Mouse (Mus musculus): ENCODE data around the gene 1700122O11Rik. TPM values are rescaled to one million over a fixed set of nuclear protein-coding genes. Genes with fewer than 3 reads are reported as not detected.

The 1700122O11Rik gene
- polyA plus RNA-seq, 1 experiment from 2014 or later = not detected

- H3K36me3 ChIP-seq (ENCODE audit: control insufficient read depth, insufficient read depth, low read length) = no peaks in the 10 kb centered on the region
- H3K4me3 ChIP-seq (ENCODE audit: low read length) = no peak overlapping the region
- ATAC-seq = no peak
- H3K4me2 ChIP-seq (ENCODE audit: low read depth, low read length) = no peak overlapping the region
- 45% methylated on average over 4 of the region's 4 CpGs for WGBS
- H3K27me3 ChIP-seq (replicated peaks; ENCODE audit: control insufficient read depth, insufficient read depth, low read length) = no peaks in the 10 kb centered on the region
- H3K9me3 ChIP-seq (ENCODE audit: control insufficient read depth, low read length) = no peaks in the 10 kb centered on the region
- H3K9ac ChIP-seq (ENCODE audit: low read depth, low read length) = no peak overlapping the region
- peaks cover 39% of the 10 kb centered on the region for H3K4me1 ChIP-seq (ENCODE audit: control insufficient read depth, insufficient read depth, low read length)
- H3K27ac ChIP-seq (ENCODE audit: low read length) = peak overlapping the region; percentile 73
Measured at GRCm38 (mm10) chr17:48005816-48006215, 32.3 kb downstream of the 1700122O11Rik start.

- peak; percentile 71 for ATAC-seq
- WGBS = 22% methylated on average over 8 of the region's 8 CpGs
- Histone ChIP-seq H3K4me2 (ENCODE audit: low read depth, low read length) (no peak overlapping the region), H3K36me3 (ENCODE audit: control insufficient read depth, insufficient read depth, low read length) (no peaks in the 10 kb centered on the region), H3K4me3 (ENCODE audit: low read length) (no peak overlapping the region), H3K9me3 (ENCODE audit: control insufficient read depth, low read length) (no peaks in the 10 kb centered on the region), H3K9ac (ENCODE audit: low read depth, low read length) (no peak overlapping the region; the same call in 1 of the 2 replicates), H3K27ac (ENCODE audit: low read length) (peak overlapping the region; percentile 89), H3K4me1 (ENCODE audit: control insufficient read depth, insufficient read depth, low read length) (peaks cover 41% of the 10 kb centered on the region), H3K27me3 (replicated peaks; ENCODE audit: control insufficient read depth, insufficient read depth, low read length) (no peaks in the 10 kb centered on the region)
Measured at GRCm38 (mm10) chr17:48005091-48005490, 33.0 kb downstream of the 1700122O11Rik start.

DNA sequence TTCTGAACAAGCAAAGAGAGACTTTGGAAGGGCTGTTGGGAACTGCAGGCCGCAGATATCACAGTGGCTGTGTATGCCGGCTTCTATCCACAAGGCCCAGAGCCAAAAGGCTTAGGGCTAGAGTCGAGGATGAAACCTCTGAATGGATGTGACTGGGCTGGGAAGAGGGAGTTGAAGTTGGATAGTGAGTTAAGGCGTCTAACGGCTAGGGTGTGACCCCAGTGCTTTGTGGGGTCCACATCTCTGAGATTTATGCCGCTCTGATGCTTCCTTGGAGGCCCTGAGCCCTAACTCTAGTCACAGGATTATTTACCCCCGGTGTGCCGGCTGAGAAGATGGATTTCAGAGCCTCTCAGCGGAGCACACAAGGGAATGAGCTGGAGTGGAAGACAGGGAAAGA is 33.5 kb downstream of the 1700122O11Rik start:
- WGBS = 41% methylated on average over 9 of the region's 9 CpGs
- no peak for ATAC-seq
- no peaks in the 10 kb centered on the region for H3K9me3 ChIP-seq (ENCODE audit: control insufficient read depth, low read length)
- no peak overlapping the region; the same call in 1 of the 2 replicates for H3K9ac ChIP-seq (ENCODE audit: low read depth, low read length)
- no peaks in the 10 kb centered on the region for H3K36me3 ChIP-seq (ENCODE audit: control insufficient read depth, insufficient read depth, low read length)
- H3K27me3 ChIP-seq (replicated peaks; ENCODE audit: control insufficient read depth, insufficient read depth, low read length) = no peaks in the 10 kb centered on the region
- no peak overlapping the region for H3K4me3 ChIP-seq (ENCODE audit: low read length)
- H3K4me1 ChIP-seq (ENCODE audit: control insufficient read depth, insufficient read depth, low read length) = peaks cover 44% of the 10 kb centered on the region
- H3K4me2 ChIP-seq (ENCODE audit: low read depth, low read length) = no peak overlapping the region
- peak overlapping the region; percentile 89 for H3K27ac ChIP-seq (ENCODE audit: low read length)

DNA sequence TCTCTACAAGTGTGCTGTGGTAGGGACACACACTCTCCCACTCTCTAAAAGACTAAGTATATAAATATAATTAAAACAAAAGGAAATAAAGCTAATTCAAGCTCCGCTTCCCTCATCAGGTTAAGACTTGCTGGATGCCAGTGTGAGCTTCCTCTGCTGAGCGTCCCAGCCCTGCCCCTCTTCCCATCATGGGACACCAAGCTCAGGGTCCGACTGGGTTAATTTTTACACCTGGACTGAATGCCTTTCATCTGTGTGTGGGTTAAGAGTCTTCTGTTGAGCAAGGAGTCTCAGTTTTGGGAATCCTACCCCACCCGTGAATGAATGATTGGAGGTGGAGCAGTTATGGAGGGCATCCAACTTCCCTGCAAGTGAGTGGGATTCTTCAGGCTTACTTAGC is 35.6 kb downstream of the 1700122O11Rik start:
- H3K9ac ChIP-seq (ENCODE audit: low read depth, low read length) = peak overlapping the region; percentile 66
- H3K4me1 ChIP-seq (ENCODE audit: control insufficient read depth, insufficient read depth, low read length) = peaks cover 44% of the 10 kb centered on the region
- 49% methylated on average over 4 of the region's 4 CpGs for WGBS
- H3K36me3 ChIP-seq (ENCODE audit: control insufficient read depth, insufficient read depth, low read length) = no peaks in the 10 kb centered on the region
- no peaks in the 10 kb centered on the region for H3K27me3 ChIP-seq (replicated peaks; ENCODE audit: control insufficient read depth, insufficient read depth, low read length)
- H3K4me2 ChIP-seq (ENCODE audit: low read depth, low read length) = peak overlapping the region; percentile 81
- H3K4me3 ChIP-seq (ENCODE audit: low read length) = peak overlapping the region; percentile 33
- 0 out of 2 replicates have a peak, but pooled peaks have one; percentile 10 for ATAC-seq
- H3K9me3 ChIP-seq (ENCODE audit: control insufficient read depth, low read length) = no peaks in the 10 kb centered on the region
- peak overlapping the region; percentile 93 for H3K27ac ChIP-seq (ENCODE audit: low read length)

DNA sequence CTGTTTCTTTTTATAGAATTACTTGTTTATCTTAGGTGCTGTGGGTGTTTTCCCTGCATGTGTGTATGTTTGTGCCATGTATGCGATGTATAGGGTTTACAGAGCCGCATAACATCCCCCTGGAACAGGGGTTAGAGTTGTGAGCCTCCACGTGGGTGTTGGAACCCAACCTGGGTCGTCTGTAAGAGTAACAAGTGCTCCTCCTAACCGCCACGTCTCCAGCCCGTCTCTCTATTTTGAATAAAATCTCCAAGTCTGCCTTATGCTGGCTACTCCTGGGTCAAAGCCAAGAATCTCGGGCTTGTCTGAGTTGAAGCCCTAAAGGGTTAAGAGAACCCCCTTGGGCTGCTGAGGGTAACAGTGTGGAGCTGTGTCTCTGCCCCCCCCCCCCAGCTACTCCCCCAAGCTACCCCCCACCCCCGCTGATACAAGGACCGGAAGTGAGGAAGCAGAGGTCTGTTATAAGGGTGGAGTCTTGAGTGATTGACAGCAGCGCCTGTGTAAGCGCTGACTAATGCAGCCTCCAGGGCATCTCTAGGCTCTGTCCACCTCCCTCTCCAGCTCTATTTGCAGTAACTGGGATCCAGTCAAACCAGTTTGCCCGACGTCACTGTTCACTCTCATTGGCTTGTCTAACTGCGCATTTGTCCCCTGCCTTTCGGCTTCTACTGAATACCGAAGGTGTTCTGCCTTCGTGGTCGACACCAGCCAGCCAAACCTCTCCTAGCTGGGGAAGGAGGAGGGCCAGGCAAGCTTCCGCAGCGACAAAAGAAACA is 36.3 kb downstream of the 1700122O11Rik start:
- peak overlapping the region; percentile 93 for H3K27ac ChIP-seq (ENCODE audit: low read length)
- peak overlapping the region; percentile 81 for H3K4me2 ChIP-seq (ENCODE audit: low read depth, low read length)
- H3K36me3 ChIP-seq (ENCODE audit: control insufficient read depth, insufficient read depth, low read length) = no peaks in the 10 kb centered on the region
- no peaks in the 10 kb centered on the region for H3K27me3 ChIP-seq (replicated peaks; ENCODE audit: control insufficient read depth, insufficient read depth, low read length)
- 6% methylated on average over 21 of the region's 21 CpGs for WGBS
- peak; percentile 89 for ATAC-seq
- peaks cover 44% of the 10 kb centered on the region for H3K4me1 ChIP-seq (ENCODE audit: control insufficient read depth, insufficient read depth, low read length)
- peak overlapping the region; percentile 66 for H3K9ac ChIP-seq (ENCODE audit: low read depth, low read length)
- H3K4me3 ChIP-seq (ENCODE audit: low read length) = peak overlapping the region; percentile 33
- H3K9me3 ChIP-seq (ENCODE audit: control insufficient read depth, low read length) = no peaks in the 10 kb centered on the region

DNA sequence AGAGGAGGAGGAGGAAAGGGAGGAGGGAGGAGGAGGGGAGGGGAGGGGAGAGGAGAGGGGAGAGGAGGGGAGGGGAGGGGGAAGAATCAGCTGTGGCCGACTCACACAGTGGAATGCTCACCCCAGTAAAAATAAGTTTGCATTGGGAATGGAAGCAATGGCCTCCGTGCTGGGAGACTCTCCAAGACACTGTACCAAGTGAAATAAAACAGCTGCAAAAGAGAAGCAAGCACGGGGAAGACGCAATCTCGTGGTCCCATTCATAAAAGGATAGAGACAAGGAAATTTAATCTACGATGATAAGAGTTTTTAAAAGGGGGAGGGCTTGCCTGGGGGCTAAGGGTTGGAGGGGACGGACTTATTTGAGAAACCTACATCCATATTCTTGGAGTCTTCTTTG is 36.9 kb downstream of the 1700122O11Rik start:
- Histone ChIP-seq H3K9me3 (ENCODE audit: control insufficient read depth, low read length) (no peaks in the 10 kb centered on the region), H3K27ac (ENCODE audit: low read length) (peak overlapping the region; percentile 93), H3K4me3 (ENCODE audit: low read length) (no peak overlapping the region; the same call in 1 of the 2 replicates), H3K4me2 (ENCODE audit: low read depth, low read length) (peak overlapping the region; percentile 81), H3K9ac (ENCODE audit: low read depth, low read length) (peak overlapping the region; percentile 66; the same call in 1 of the 2 replicates), H3K27me3 (replicated peaks; ENCODE audit: control insufficient read depth, insufficient read depth, low read length) (no peaks in the 10 kb centered on the region), H3K36me3 (ENCODE audit: control insufficient read depth, insufficient read depth, low read length) (no peaks in the 10 kb centered on the region), H3K4me1 (ENCODE audit: control insufficient read depth, insufficient read depth, low read length) (peaks cover 40% of the 10 kb centered on the region)
- WGBS = 11% methylated on average over 7 of the region's 7 CpGs
- no peak for ATAC-seq

GRCm38 (mm10) chr17:47999812-48000211 is 38.3 kb downstream of the 1700122O11Rik start:
- no peaks in the 10 kb centered on the region for H3K36me3 ChIP-seq (ENCODE audit: control insufficient read depth, insufficient read depth, low read length)
- no peak overlapping the region; the same call in 1 of the 2 replicates for H3K27ac ChIP-seq (ENCODE audit: low read length)
- no peak overlapping the region for H3K9ac ChIP-seq (ENCODE audit: low read depth, low read length)
- peak; percentile 63 for ATAC-seq
- H3K9me3 ChIP-seq (ENCODE audit: control insufficient read depth, low read length) = no peaks in the 10 kb centered on the region
- 45% methylated on average over 3 of the region's 3 CpGs for WGBS
- H3K4me1 ChIP-seq (ENCODE audit: control insufficient read depth, insufficient read depth, low read length) = peaks cover 33% of the 10 kb centered on the region
- no peak overlapping the region for H3K4me3 ChIP-seq (ENCODE audit: low read length)
- no peak overlapping the region for H3K4me2 ChIP-seq (ENCODE audit: low read depth, low read length)
- no peaks in the 10 kb centered on the region for H3K27me3 ChIP-seq (replicated peaks; ENCODE audit: control insufficient read depth, insufficient read depth, low read length)

- Histone ChIP-seq H3K9me3 (ENCODE audit: control insufficient read depth, low read length) (no peaks in the 10 kb centered on the region), H3K36me3 (ENCODE audit: control insufficient read depth, insufficient read depth, low read length) (no peaks in the 10 kb centered on the region), H3K9ac (ENCODE audit: low read depth, low read length) (no peak overlapping the region), H3K27ac (ENCODE audit: low read length) (no peak overlapping the region), H3K4me1 (ENCODE audit: control insufficient read depth, insufficient read depth, low read length) (peaks cover 29% of the 10 kb centered on the region), H3K4me3 (ENCODE audit: low read length) (no peak overlapping the region), H3K4me2 (ENCODE audit: low read depth, low read length) (no peak overlapping the region), H3K27me3 (replicated peaks; ENCODE audit: control insufficient read depth, insufficient read depth, low read length) (no peaks in the 10 kb centered on the region)
- 47% methylated on average over 6 of the region's 6 CpGs for WGBS
- ATAC-seq = no peak; the same call in 1 of the 2 replicates
Measured at GRCm38 (mm10) chr17:47999403-47999802, 38.7 kb downstream of the 1700122O11Rik start.

- H3K27ac ChIP-seq (ENCODE audit: low read length) = no peak overlapping the region
- no peak overlapping the region for H3K9ac ChIP-seq (ENCODE audit: low read depth, low read length)
- H3K27me3 ChIP-seq (replicated peaks; ENCODE audit: control insufficient read depth, insufficient read depth, low read length) = no peaks in the 10 kb centered on the region
- H3K36me3 ChIP-seq (ENCODE audit: control insufficient read depth, insufficient read depth, low read length) = no peaks in the 10 kb centered on the region
- no peak overlapping the region for H3K4me2 ChIP-seq (ENCODE audit: low read depth, low read length)
- 42% methylated on average over 3 of the region's 3 CpGs for WGBS
- no peaks in the 10 kb centered on the region for H3K9me3 ChIP-seq (ENCODE audit: control insufficient read depth, low read length)
- no peak overlapping the region for H3K4me3 ChIP-seq (ENCODE audit: low read length)
- H3K4me1 ChIP-seq (ENCODE audit: control insufficient read depth, insufficient read depth, low read length) = peaks cover 21% of the 10 kb centered on the region
- ATAC-seq = no peak
Measured at GRCm38 (mm10) chr17:47997806-47998205, 40.3 kb downstream of the 1700122O11Rik start.
